10 mouse cellular contexts compared by ENCODE assay signal in the genomic region with DNA sequence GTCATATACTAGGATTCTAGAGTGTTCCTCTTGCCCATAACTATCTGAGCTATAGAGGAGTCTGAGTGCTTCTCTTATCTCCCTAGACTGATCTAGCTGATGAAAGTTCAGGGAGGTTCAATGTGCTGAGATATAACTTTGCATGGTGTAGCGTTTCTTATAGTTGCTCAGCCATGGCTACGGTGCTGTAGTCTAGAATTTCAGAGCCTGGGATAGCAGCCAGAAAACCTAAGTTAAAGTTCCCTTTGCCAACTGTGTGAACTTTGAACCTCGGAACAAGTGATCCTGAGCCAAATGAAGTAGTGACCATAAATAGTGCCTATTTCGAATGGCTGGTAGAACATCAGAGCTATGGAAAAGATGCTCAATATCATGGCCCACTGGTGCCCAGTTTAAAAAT. TPM values are rescaled to one million over a fixed set of nuclear protein-coding genes. Genes with fewer than 3 reads are reported as not detected.
DNase-seq lines count a peak whose midpoint lies in the region; ATAC-seq and TF ChIP-seq lines count a peak whose summit lies in the region.
"Had no signal": no experiment of that assay in that cellular context is flagged by ENCODE, and none has a peak within 500 bp of the region (broad histone marks: within the 10 kb centered on the region; RNA-seq: fewer than 3 reads in every experiment).

No protein-coding gene starts in this region.

- H3K27me3 ChIP-seq in lung, embryonic 16.5 days (ENCODE audit: control insufficient read depth, insufficient read depth, low read depth, low read length): no peaks in the 10 kb centered on the region
- H3K27me3 ChIP-seq in forebrain, postnatal 0 days (ENCODE audit: insufficient read depth, low read length): no peaks in the 10 kb centered on the region
- no peaks in the 10 kb centered on the region for H3K27me3 ChIP-seq in midbrain, embryonic 16.5 days (ENCODE audit: control insufficient read depth, insufficient read depth, low read depth, low read length)

- no peaks in the 10 kb centered on the region for H3K9me3 ChIP-seq in lung, embryonic 16.5 days (ENCODE audit: control insufficient read depth, low read length)
- H3K9me3 ChIP-seq in forebrain, postnatal 0 days (ENCODE audit: low read length): no peaks in the 10 kb centered on the region
- H3K9me3 ChIP-seq in midbrain, embryonic 16.5 days (replicated peaks; ENCODE audit: control insufficient read depth, low read length, poor library complexity, severe bottlenecking): no peaks in the 10 kb centered on the region

- H3K4me1 ChIP-seq in lung, embryonic 16.5 days (replicated peaks; ENCODE audit: control insufficient read depth, insufficient read depth, low read length): peaks cover 9% of the 10 kb centered on the region; the same call in 1 of the 2 replicates
- H3K4me1 ChIP-seq in forebrain, postnatal 0 days (ENCODE audit: insufficient read depth): peaks cover 10% of the 10 kb centered on the region; the same call in 1 of the 2 replicates
- peaks cover 30% of the 10 kb centered on the region for H3K4me1 ChIP-seq in midbrain, embryonic 16.5 days (ENCODE audit: control insufficient read depth, insufficient read depth, low read length)

- H3K4me3 ChIP-seq in gastrocnemius, adult 2 months: no peak overlapping the region
- no peak overlapping the region for H3K4me3 ChIP-seq in lung, embryonic 16.5 days (ENCODE audit: low read length)
- no peak overlapping the region for H3K4me3 ChIP-seq in forebrain, postnatal 0 days (ENCODE audit: low read depth, low read length)
- H3K4me3 ChIP-seq in midbrain, embryonic 16.5 days (ENCODE audit: low read depth, low read length): no peak overlapping the region

- no peak for TF ChIP-seq CTCF in gastrocnemius, adult 2 months (IDR thresholded peaks at IDR 0.05)
- TF ChIP-seq CTCF in forebrain, postnatal 0 days (IDR thresholded peaks at IDR 0.05; ENCODE audit: low read depth): no peak

- intact Hi-C loops in gastrocnemius, adult 2 months (cut with DNase I): no loop called here
- intact Hi-C loops in gastrocnemius, postnatal 36 days (cut with DNase I): no loop called here

- no peak overlapping the region for H3K4me2 ChIP-seq in lung, embryonic 16.5 days (ENCODE audit: low read depth, low read length)
- no peak overlapping the region for H3K4me2 ChIP-seq in forebrain, postnatal 0 days (ENCODE audit: low read depth)
- no peak overlapping the region for H3K4me2 ChIP-seq in midbrain, embryonic 16.5 days (ENCODE audit: low read length)

- no peaks in the 10 kb centered on the region for H3K36me3 ChIP-seq in lung, embryonic 16.5 days (ENCODE audit: control insufficient read depth, insufficient read depth, low read length)
- H3K36me3 ChIP-seq in forebrain, postnatal 0 days (ENCODE audit: insufficient read depth): peaks cover 5% of the 10 kb centered on the region; the same call in 1 of the 2 replicates
- H3K36me3 ChIP-seq in midbrain, embryonic 16.5 days (ENCODE audit: control insufficient read depth, insufficient read depth, low read length): peaks cover 6% of the 10 kb centered on the region; the same call in 1 of the 2 replicates

- WGBS in lung, embryonic 16.5 days: 56% methylated on average over 4 of the region's 4 CpGs
- WGBS in forebrain, postnatal 0 days: 61% methylated on average over 4 of the region's 4 CpGs
- 86% methylated on average over 4 of the region's 4 CpGs for WGBS in midbrain, embryonic 16.5 days

- no peak overlapping the region for H3K9ac ChIP-seq in lung, embryonic 16.5 days (ENCODE audit: low read length)
- no peak overlapping the region for H3K9ac ChIP-seq in forebrain, postnatal 0 days
- no peak overlapping the region for H3K9ac ChIP-seq in midbrain, embryonic 16.5 days (ENCODE audit: low read depth, low read length)
- H3K9ac ChIP-seq: liver, postnatal 0 days had no signal

- peak; percentile 44 for DNase-seq in gastrocnemius, adult 2 months
- DNase-seq in gastrocnemius, postnatal 36 days: no peak
- no peak for DNase-seq in lung, postnatal 14 days
- no peak for DNase-seq in forebrain, postnatal 0 days
- DNase-seq in spleen, adult 12 weeks (ENCODE audit: low spot score): no peak
- no peak for DNase-seq in right cerebral cortex, postnatal 36 days (ENCODE audit: low spot score in 2 of 2)
- DNase-seq: heart, postnatal 14 days; liver, postnatal 0 days had no signal

- peak overlapping the region; percentile 77 for H3K27ac ChIP-seq in gastrocnemius, adult 2 months
- H3K27ac ChIP-seq in lung, embryonic 16.5 days (ENCODE audit: low read length): no peak overlapping the region
- H3K27ac ChIP-seq in forebrain, postnatal 0 days (ENCODE audit: low read depth, low read length): 0 out of 2 replicates have a peak overlapping the region, but pooled peaks have one; percentile 66
- H3K27ac ChIP-seq in midbrain, embryonic 16.5 days (ENCODE audit: low read length): 0 out of 2 replicates have a peak overlapping the region, but pooled peaks have one; percentile 68

- ATAC-seq in lung, embryonic 16.5 days (ENCODE audit: low read depth): peak; percentile 20; the same call in 1 of the 2 replicates
- no peak for ATAC-seq in forebrain, postnatal 0 days
- peak; percentile 4; the same call in 1 of the 2 replicates for ATAC-seq in midbrain, embryonic 16.5 days
- ATAC-seq: liver, postnatal 0 days had no signal

RNA-seq across cellular contexts. Expression of gene Map1b, which starts 56.7 kb away (rescaled TPM):
- 10 to 100 TPM in 1 of 2 experiments, 1 to 10 TPM in 1; 7.7 to 13.8 TPM for total RNA-seq in gastrocnemius, adult 2 months (2021)
- total RNA-seq in gastrocnemius, postnatal 36 days (2021): 1 to 10 TPM; 8.4 to 9.5 TPM
- polyA plus RNA-seq in lung, embryonic 16.5 days (2015; fragmentation: Nextera tagmentation; extraction: Ambion mirVana): 65.0 and 67.1 TPM in 2 replicates
- 589 and 781 TPM in 2 replicates for total RNA-seq in forebrain, postnatal 0 days (2014; rRNA removed)
- 1,169 and 2,082 TPM in 2 replicates for polyA plus RNA-seq in forebrain, postnatal 0 days (2015; fragmentation: Nextera tagmentation; extraction: Ambion mirVana)
- polyA plus RNA-seq in midbrain, embryonic 16.5 days (2015; fragmentation: Nextera tagmentation; extraction: Ambion mirVana): 1,966 and 2,233 TPM in 2 replicates

Comparison
In these comparisons a context has a peak if more than half of its experiments do, and no peak if none do; other contexts are left out.
1. RNA of gene Map1b, which starts 56.7 kb away (total RNA-seq): 589 to 781 TPM in forebrain, postnatal 0 days; 7.7 to 13.8 TPM in gastrocnemius, adult 2 months and 8.4 to 9.5 TPM in gastrocnemius, postnatal 36 days; every median in the first group is over 10 times any median in the second.